Mouse (Mus musculus): ENCODE results near the gene Pilrb2. TPM values are rescaled to one million over a fixed set of nuclear protein-coding genes. Genes with fewer than 3 reads are reported as not detected.
"Not testable (repeated sequence)": the region's sequence is repeated elsewhere in the genome, so short reads cannot be mapped to it uniquely, and the experiment has no call there.

Gene Pilrb2
- polyA plus RNA-seq, 1 experiment from 2014 or later, result 0.83 TPM

GRCm38 (mm10) chr5:137854907-137855306 is 16.7 kb downstream of the Pilrb2 start:
- not testable (repeated sequence) for DNase-seq; H3K4me3 ChIP-seq (ENCODE audit: low read depth, low read length); H3K4me1 ChIP-seq (ENCODE audit: insufficient read depth); H3K27me3 ChIP-seq (ENCODE audit: insufficient read depth, low read length); H3K9me3 ChIP-seq (ENCODE audit: low read depth, low read length); H3K36me3 ChIP-seq (ENCODE audit: insufficient read depth); H3K9ac ChIP-seq; H3K27ac ChIP-seq (ENCODE audit: low read depth); H3K4me2 ChIP-seq
- peak; percentile 94 for ATAC-seq (ENCODE audit: insufficient read depth)
- 40% methylated on average over 3 of the region's 3 CpGs for WGBS

DNA sequence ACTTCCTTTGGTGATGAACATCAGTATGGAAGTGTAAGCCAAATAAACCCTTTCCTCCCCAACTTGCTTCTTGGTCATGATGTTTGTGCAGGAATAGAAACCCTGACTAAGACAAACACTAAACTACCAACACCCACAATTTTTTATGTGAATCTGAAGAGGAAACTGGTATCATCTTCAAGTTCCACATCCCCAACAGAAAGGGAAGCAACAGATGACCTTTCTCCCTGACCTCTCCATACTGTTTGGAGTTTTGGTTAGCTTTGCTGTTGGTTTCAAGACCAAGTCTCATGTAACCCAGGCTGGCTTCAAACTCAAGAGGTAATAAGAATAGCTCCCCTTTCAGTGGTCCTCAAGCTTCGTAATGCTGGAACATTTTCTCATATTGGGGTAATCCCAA is 21.3 kb downstream of the Pilrb2 start:
- H3K27ac ChIP-seq (ENCODE audit: low read depth); H3K4me3 ChIP-seq (ENCODE audit: low read depth, low read length); H3K4me2 ChIP-seq; H3K36me3 ChIP-seq (ENCODE audit: insufficient read depth); H3K9ac ChIP-seq; DNase-seq; H3K4me1 ChIP-seq (ENCODE audit: insufficient read depth); H3K27me3 ChIP-seq (ENCODE audit: insufficient read depth, low read length); ATAC-seq (ENCODE audit: insufficient read depth); H3K9me3 ChIP-seq (ENCODE audit: low read depth, low read length): not testable (repeated sequence)
- 90% methylated on average over 1 of the region's 1 CpGs for WGBS

- not testable (repeated sequence) for H3K4me1 ChIP-seq (ENCODE audit: insufficient read depth); H3K9ac ChIP-seq; H3K27ac ChIP-seq (ENCODE audit: low read depth); H3K27me3 ChIP-seq (ENCODE audit: insufficient read depth, low read length); DNase-seq; H3K4me2 ChIP-seq; ATAC-seq (ENCODE audit: insufficient read depth); H3K4me3 ChIP-seq (ENCODE audit: low read depth, low read length); H3K36me3 ChIP-seq (ENCODE audit: insufficient read depth); H3K9me3 ChIP-seq (ENCODE audit: low read depth, low read length)
Observed at GRCm38 (mm10) chr5:137837110-137837509, 34.5 kb downstream of the Pilrb2 start.

- Histone ChIP-seq H3K9me3 (ENCODE audit: low read depth, low read length) (no peaks in the 10 kb centered on the region), H3K4me2 (no peak overlapping the region), H3K4me1 (ENCODE audit: insufficient read depth) (no peaks in the 10 kb centered on the region), H3K4me3 (ENCODE audit: low read depth, low read length) (no peak overlapping the region), H3K9ac (no peak overlapping the region), H3K27me3 (ENCODE audit: insufficient read depth, low read length) (no peaks in the 10 kb centered on the region), H3K36me3 (ENCODE audit: insufficient read depth) (no peaks in the 10 kb centered on the region), H3K27ac (ENCODE audit: low read depth) (no peak overlapping the region)
- no peak for TF ChIP-seq CTCF (IDR thresholded peaks at IDR 0.05; ENCODE audit: low read depth)
- ATAC-seq (ENCODE audit: insufficient read depth), result no peak
- DNase-seq, result no peak
Observed at GRCm38 (mm10) chr5:137836611-137837010, 35.0 kb downstream of the Pilrb2 start.

- not testable (repeated sequence) for DNase-seq; H3K9me3 ChIP-seq (ENCODE audit: low read depth, low read length); H3K9ac ChIP-seq; ATAC-seq (ENCODE audit: insufficient read depth); H3K36me3 ChIP-seq (ENCODE audit: insufficient read depth); H3K4me1 ChIP-seq (ENCODE audit: insufficient read depth); H3K4me2 ChIP-seq; H3K27me3 ChIP-seq (ENCODE audit: insufficient read depth, low read length); H3K27ac ChIP-seq (ENCODE audit: low read depth); H3K4me3 ChIP-seq (ENCODE audit: low read depth, low read length)
- 61% methylated on average over 2 of the region's 2 CpGs for WGBS
Observed at GRCm38 (mm10) chr5:137835966-137836520, 35.6 kb downstream of the Pilrb2 start, which contains the start of gene Pilra. Pilra (minus strand) TSS chr5:137836281.

- ATAC-seq (ENCODE audit: insufficient read depth), result peak; percentile 41; the same call in 1 of the 2 replicates
- no peaks in the 10 kb centered on the region for H3K9me3 ChIP-seq (ENCODE audit: low read depth, low read length)
- no peaks in the 10 kb centered on the region for H3K4me1 ChIP-seq (ENCODE audit: insufficient read depth)
- H3K4me3 ChIP-seq (ENCODE audit: low read depth, low read length), result no peak overlapping the region
- no peak overlapping the region for H3K27ac ChIP-seq (ENCODE audit: low read depth)
- no peak for TF ChIP-seq CTCF (IDR thresholded peaks at IDR 0.05; ENCODE audit: low read depth)
- peak; percentile 37 for DNase-seq
- no peak overlapping the region for H3K9ac ChIP-seq
- no peaks in the 10 kb centered on the region for H3K36me3 ChIP-seq (ENCODE audit: insufficient read depth)
- 38% methylated on average over 4 of the region's 4 CpGs for WGBS
- no peak overlapping the region for H3K4me2 ChIP-seq
- H3K27me3 ChIP-seq (ENCODE audit: insufficient read depth, low read length), result no peaks in the 10 kb centered on the region
Observed at GRCm38 (mm10) chr5:137833500-137833899, 38.1 kb downstream of the Pilrb2 start.

DNA sequence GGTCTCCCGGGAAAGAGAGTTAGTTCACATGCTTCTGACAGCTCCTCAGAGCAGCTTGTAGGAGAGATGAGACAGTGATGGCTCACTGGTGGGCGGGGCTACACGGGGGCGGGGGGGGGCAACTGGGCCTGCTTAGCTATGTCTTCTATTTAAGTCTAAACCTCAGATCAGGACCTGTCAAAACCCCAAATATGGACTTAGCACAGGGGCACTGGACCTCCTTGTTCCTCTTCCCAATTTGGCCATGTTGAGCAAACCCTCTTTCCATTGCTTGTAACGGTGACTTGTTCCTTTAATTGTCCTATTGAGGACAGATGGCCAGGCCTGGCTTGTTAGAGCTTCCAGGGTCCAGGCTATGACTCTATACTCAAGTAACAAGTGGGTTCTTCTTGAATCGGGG is 40.1 kb downstream of the Pilrb2 start:
- Histone ChIP-seq H3K27me3 (ENCODE audit: insufficient read depth, low read length) (no peaks in the 10 kb centered on the region), H3K4me2 (no peak overlapping the region), H3K9ac (no peak overlapping the region), H3K4me3 (ENCODE audit: low read depth, low read length) (no peak overlapping the region), H3K9me3 (ENCODE audit: low read depth, low read length) (no peaks in the 10 kb centered on the region), H3K27ac (ENCODE audit: low read depth) (no peak overlapping the region), H3K36me3 (ENCODE audit: insufficient read depth) (no peaks in the 10 kb centered on the region), H3K4me1 (ENCODE audit: insufficient read depth) (no peaks in the 10 kb centered on the region)
- TF ChIP-seq CTCF (IDR thresholded peaks at IDR 0.05; ENCODE audit: low read depth), result no peak
- 73% methylated on average over 6 of the region's 6 CpGs for WGBS
- DNase-seq, result no peak
- no peak for ATAC-seq (ENCODE audit: insufficient read depth)

- Histone ChIP-seq H3K4me1 (ENCODE audit: insufficient read depth) (no peaks in the 10 kb centered on the region), H3K27me3 (ENCODE audit: insufficient read depth, low read length) (no peaks in the 10 kb centered on the region), H3K27ac (ENCODE audit: low read depth) (no peak overlapping the region), H3K4me2 (no peak overlapping the region), H3K4me3 (ENCODE audit: low read depth, low read length) (no peak overlapping the region), H3K9ac (no peak overlapping the region), H3K9me3 (ENCODE audit: low read depth, low read length) (no peaks in the 10 kb centered on the region), H3K36me3 (ENCODE audit: insufficient read depth) (no peaks in the 10 kb centered on the region)
- 82% methylated on average over 4 of the region's 4 CpGs for WGBS
- no peak for DNase-seq
- no peak for ATAC-seq (ENCODE audit: insufficient read depth)
- TF ChIP-seq CTCF (IDR thresholded peaks at IDR 0.05; ENCODE audit: low read depth), result no peak
Observed at GRCm38 (mm10) chr5:137831106-137831505, 40.5 kb downstream of the Pilrb2 start.

All from lung, embryonic 14.5 days (tissue).